Mouse (Mus musculus): ENCODE results near the gene Cstad. TPM values are rescaled to one million over a fixed set of nuclear protein-coding genes. Genes with fewer than 3 reads are reported as not detected.

The Cstad gene
- polyA plus RNA-seq, 1 experiment, result 0.16 TPM

- no peak for TF ChIP-seq GATA1 (IDR thresholded peaks at IDR 0.05; ENCODE audit: low read length)
These were observed 45.2 kb downstream of the Cstad start for GRCm38 (mm10) chr2:30640021-30640481.

DNA sequence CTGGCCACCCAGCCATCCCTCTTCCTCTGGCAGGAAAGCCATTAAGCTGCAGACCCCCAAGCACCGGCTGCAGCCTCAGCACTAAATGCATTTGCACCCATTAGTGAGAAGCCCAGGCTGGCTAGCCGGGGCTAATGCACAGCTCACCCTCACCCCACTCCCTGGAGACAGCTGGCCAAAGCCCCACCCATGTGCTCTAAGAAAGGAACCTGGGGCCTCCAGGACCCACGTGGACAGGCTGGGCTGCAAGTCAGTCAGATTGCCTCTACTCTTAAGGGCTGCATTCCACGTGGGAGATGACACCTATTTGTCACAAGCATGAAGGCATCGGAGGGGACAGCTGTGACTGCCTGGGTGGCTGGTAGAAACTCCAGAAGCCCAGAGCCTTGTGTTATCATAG lies 48.0 kb downstream of the Cstad start:
- TF ChIP-seq GATA1 (IDR thresholded peaks at IDR 0.05; ENCODE audit: low read length), result no peak

- no peak for TF ChIP-seq GATA1 (IDR thresholded peaks at IDR 0.05; ENCODE audit: low read length)
These were observed 48.6 kb downstream of the Cstad start for GRCm38 (mm10) chr2:30643422-30643821.

DNA sequence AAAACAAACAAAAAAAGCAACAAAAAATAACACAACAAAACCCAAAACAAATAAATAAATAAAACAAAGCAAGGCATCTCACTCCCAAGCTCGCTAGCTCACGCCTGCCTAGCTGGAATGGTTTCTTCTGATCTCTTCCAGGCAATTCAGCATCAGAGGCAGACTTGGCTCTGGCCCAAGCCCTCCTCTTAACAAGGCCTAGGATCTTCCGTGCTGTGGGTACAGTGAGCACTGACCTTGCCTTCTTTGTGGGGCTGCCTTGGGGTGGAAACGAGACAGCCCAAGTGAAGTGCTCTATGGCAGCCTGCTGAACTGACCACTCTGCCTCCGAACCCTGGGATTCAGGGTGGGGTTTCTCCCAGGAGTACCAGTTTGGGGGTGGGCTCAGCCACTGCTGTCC lies 52.0 kb downstream of the Cstad start:
- no peak for TF ChIP-seq GATA1 (IDR thresholded peaks at IDR 0.05; ENCODE audit: low read length)

- TF ChIP-seq GATA1 (IDR thresholded peaks at IDR 0.05; ENCODE audit: low read length), result no peak
These were observed 52.6 kb downstream of the Cstad start for GRCm38 (mm10) chr2:30647303-30647881.

GRCm38 (mm10) chr2:30647882-30648494 lies 53.1 kb downstream of the Cstad start:
- TF ChIP-seq GATA1 (IDR thresholded peaks at IDR 0.05; ENCODE audit: low read length), result no peak

- TF ChIP-seq GATA1 (IDR thresholded peaks at IDR 0.05; ENCODE audit: low read length), result no peak
These were observed 55.4 kb downstream of the Cstad start for GRCm38 (mm10) chr2:30650249-30650648.

DNA sequence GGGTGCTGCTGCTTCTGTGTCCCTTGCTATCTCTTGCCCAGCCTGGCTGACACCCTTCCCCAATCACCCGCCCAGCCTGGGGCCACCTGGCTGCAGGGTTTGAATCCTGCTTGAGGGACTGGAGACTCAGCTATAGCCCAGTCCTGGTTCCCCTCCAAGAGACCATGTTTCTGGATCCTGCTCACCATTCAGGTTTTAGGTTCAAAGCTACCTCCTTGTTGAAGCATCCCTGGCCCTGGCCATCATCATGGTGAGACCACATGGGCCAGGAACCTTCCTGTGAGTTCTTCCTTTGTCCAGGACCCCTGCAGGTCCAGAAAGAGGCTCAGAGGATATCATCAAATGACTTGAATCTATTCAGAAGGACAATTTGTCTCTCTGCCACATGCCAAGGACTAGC lies 57.0 kb downstream of the Cstad start:
- TF ChIP-seq GATA1 (IDR thresholded peaks at IDR 0.05; ENCODE audit: low read length), result no peak

DNA sequence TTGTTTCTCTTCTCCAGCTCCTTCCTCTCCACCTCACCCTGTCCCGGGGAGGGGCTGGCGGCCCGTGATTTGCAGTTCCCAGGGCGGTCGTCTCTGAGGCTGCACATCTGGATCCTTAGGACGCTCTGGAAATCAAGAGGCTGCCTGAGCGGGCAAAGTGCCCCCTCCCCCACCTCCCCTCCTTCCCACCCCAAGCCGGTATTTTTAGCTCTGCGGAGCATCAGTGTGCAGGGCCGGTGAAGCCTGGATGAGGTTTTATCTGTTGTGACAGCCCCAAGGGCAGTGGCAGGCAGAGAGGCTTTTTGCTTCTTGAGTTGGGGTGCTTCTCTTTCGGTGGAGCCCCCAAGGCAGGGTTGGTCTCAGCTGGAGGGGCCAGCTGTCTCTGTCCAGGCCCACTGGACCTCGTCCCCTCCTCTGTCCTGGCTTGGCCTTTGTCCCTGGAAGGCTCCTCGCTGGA lies 57.8 kb downstream of the Cstad start:
- TF ChIP-seq GATA1 (IDR thresholded peaks at IDR 0.05; ENCODE audit: low read length), result no peak

- TF ChIP-seq GATA1 (IDR thresholded peaks at IDR 0.05; ENCODE audit: low read length), result no peak
These were observed 58.2 kb downstream of the Cstad start for GRCm38 (mm10) chr2:30653046-30653445.

DNA sequence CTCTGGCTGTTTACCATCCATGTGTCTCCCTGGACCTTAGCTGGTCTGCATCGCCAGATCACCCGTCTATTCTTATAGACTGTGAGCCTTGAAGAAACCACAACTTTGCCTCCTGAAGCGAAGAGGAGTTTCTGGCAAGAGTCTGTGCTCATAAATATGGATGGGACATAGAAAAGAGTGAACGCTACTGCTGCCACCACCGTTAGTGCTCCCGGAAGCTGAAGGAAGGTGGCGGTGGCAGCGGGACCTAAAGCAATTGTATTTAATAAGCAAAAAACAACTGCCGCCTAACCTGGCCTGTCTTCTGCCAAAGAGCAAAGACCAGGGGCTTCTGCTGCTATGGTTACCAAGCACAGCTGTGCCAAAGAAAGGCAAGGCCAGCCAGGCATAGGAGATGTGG lies 59.3 kb downstream of the Cstad start:
- no peak for TF ChIP-seq GATA1 (IDR thresholded peaks at IDR 0.05; ENCODE audit: low read length)

- TF ChIP-seq GATA1 (IDR thresholded peaks at IDR 0.05; ENCODE audit: low read length), result no peak
These were observed 59.7 kb downstream of the Cstad start for GRCm38 (mm10) chr2:30654582-30654981.

GRCm38 (mm10) chr2:30655746-30656145 lies 60.9 kb downstream of the Cstad start:
- TF ChIP-seq GATA1 (IDR thresholded peaks at IDR 0.05; ENCODE audit: low read length), result no peak

DNA sequence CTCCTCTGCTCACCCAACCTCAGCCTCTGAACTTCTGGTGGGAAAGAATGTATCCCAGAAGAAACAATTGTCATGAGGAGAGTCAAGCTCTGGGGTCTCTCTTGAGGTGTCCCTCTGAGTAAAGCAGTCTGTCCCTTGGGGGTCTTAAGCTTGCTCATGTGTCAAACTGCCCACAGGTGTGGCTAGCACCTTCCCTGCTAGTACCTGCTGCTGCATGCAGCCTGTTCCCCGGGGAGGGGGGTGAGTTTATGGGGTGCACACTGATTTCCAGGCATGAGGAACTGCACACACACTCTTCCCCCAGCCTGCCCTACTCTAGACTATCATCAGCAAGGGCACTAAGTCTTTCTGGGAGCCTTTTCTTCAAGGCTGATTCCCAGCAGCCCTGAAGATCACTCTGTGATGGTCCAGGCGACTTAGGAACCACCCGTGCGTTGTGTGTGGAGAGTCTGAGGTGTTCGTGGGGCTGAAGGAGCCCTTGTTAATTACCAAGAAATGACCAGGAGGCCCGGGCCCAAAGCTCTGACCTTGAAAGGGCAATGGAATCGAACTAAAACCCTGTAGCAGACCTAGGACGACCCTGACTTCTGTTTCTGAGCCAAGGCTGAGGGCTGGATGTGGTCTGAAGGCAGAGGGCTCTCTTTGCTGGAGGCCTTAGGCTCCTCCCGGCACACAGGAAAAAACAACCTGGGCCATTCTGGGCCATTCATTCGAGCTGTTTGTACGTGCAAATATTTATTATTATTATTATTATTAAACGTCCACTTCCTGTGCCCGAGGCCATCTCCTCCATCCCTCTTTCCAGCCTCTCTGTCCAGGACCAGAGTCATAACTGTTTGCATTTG lies 62.1 kb downstream of the Cstad start:
- no peak for TF ChIP-seq GATA1 (IDR thresholded peaks at IDR 0.05; ENCODE audit: low read length)

DNA sequence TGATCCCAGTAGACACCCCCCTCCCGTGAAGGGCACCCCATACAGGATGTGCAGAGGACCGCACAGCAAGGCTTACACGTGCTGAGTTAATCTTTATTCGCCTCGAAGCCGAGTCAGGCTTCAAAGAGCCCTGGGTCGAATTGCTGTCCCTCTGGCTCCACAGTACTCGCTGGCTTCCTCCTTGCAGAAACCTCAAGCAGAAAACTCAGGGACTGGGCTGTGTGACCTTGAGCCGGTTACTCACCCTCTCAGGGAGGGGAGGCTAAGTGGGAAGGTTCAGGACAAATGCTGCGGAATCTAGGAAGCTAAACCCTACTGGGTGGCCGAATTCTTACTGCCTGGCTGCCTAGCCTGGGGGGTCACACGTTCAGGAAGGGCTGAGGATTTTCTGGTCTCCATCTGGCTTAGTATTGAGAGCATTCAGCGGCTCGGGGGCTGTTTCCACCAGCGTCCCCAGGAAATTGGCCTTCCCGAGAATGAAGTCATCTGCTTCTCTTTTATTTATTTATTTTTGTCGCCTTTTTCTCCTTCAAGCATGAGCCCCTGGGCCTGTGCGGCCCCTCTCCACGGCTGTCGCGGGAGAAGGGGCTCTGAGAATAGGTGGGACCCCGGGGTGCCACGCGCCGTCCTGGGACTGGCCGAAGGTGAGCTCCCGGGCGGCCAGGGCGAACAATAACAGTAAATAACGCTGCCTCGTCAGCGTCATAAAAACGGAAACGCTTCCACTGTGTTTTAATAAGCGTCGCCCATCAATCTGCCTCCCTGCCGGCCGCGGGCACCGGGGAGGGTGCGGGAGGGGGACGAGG lies 63.0 kb downstream of the Cstad start:
- TF ChIP-seq GATA1 (IDR thresholded peaks at IDR 0.05; ENCODE audit: low read length), result no peak

GRCm38 (mm10) chr2:30658480-30658843 lies 63.6 kb downstream of the Cstad start:
- TF ChIP-seq GATA1 (IDR thresholded peaks at IDR 0.05; ENCODE audit: low read length), result no peak

Other genes with a start within 250 kb of the Cstad start
- 38.7 and 40.7 TPM in 2 replicates for gene Sh3glb2, start 235.7 kb upstream of the Cstad start, polyA plus RNA-seq (2012)
- gene Miga2, start 230.8 kb upstream of the Cstad start, polyA plus RNA-seq (2012), result 16.3 and 17.9 TPM in 2 replicates
- 24.4 and 31.5 TPM in 2 replicates for gene Dolpp1, start 202.8 kb upstream of the Cstad start, polyA plus RNA-seq (2012)
- 35.7 and 40.4 TPM in 2 replicates for gene Crat, start 179.2 kb upstream of the Cstad start, polyA plus RNA-seq (2012)
- 1,075 and 1,193 TPM in 2 replicates for gene Ptpa, start 179.0 kb upstream of the Cstad start, polyA plus RNA-seq (2012)
- gene Ier5l, start 120.8 kb upstream of the Cstad start, polyA plus RNA-seq (2012), result not detected in 2 replicates
- gene 1700001O22Rik, start 208.6 kb downstream of the Cstad start, polyA plus RNA-seq (2012), result not detected in 2 replicates
- 68.9 and 78.9 TPM in 2 replicates for gene Ntmt1, start 212.8 kb downstream of the Cstad start, polyA plus RNA-seq (2012)
- gene Asb6, start 235.3 kb downstream of the Cstad start, polyA plus RNA-seq (2012), result 44.5 and 49.3 TPM in 2 replicates
- gene Prrx2, start 239.9 kb downstream of the Cstad start, polyA plus RNA-seq (2012), result not detected in 2 replicates